Mouse (Mus musculus): ENCODE data around the gene Olfr411. TPM values are rescaled to one million over a fixed set of nuclear protein-coding genes. Genes with fewer than 3 reads are reported as not detected.

Olfr411 gene
- polyA plus RNA-seq, 1 experiment from 2014 or later, result not detected

GRCm38 (mm10) chr11:74337931-74338330 is 14.5 kb downstream of the Olfr411 start, which contains the start of gene Olfr410:
Olfr410 (minus strand) TSS chr11:74338031.
- no peaks in the 10 kb centered on the region for H3K4me1 ChIP-seq
- H3K36me3 ChIP-seq (replicated peaks), result no peaks in the 10 kb centered on the region
- no peaks in the 10 kb centered on the region for H3K27me3 ChIP-seq (replicated peaks; ENCODE audit: low read depth, poor library complexity, severe bottlenecking)
- 80% methylated on average over 6 of the region's 6 CpGs for WGBS
- no peaks in the 10 kb centered on the region for H3K9me3 ChIP-seq
- H3K4me3 ChIP-seq, result no peak within 1 kb of the TSS
- no peak for DNase-seq (ENCODE audit: low spot score)
- H3K27ac ChIP-seq (replicated peaks), result no peak within 1 kb of the TSS

DNA sequence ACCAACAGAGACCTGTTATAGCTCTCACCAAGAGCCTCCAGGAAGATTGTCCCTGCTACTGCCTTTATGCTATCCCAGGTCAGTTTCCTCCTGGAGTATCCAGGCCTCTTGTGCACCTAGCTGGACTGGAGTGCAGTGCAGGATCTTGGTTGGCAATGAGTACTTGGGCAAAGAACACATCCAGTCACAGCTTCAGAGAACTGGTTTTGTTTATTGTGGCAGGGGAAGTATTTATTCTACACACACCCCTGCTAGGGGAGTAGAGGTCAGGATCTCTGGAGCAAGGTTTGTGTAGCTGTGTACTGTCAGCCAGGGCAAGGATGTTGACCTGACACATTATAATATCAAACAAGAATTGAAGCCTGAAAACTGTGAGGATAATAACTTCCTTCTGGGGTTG is 23.7 kb downstream of the Olfr411 start:
- Histone ChIP-seq H3K4me3 (no peak overlapping the region), H3K27me3 (replicated peaks; ENCODE audit: low read depth, poor library complexity, severe bottlenecking) (no peaks in the 10 kb centered on the region)
- no peak for DNase-seq (ENCODE audit: low spot score)

GRCm38 (mm10) chr11:74326044-74326443 is 26.4 kb downstream of the Olfr411 start:
- Histone ChIP-seq H3K4me3 (no peak overlapping the region), H3K9me3 (peaks cover 8% of the 10 kb centered on the region; the same call in 1 of the 2 replicates), H3K4me1 (no peaks in the 10 kb centered on the region), H3K27me3 (replicated peaks; ENCODE audit: low read depth, poor library complexity, severe bottlenecking) (no peaks in the 10 kb centered on the region), H3K36me3 (replicated peaks) (no peaks in the 10 kb centered on the region), H3K27ac (replicated peaks) (no peak overlapping the region)
- 79% methylated on average over 2 of the region's 2 CpGs for WGBS
- DNase-seq (ENCODE audit: low spot score), result no peak

More for the DNA sequence above, 23.7 kb downstream of the Olfr411 start:
- no peaks in the 10 kb centered on the region for H3K4me1 ChIP-seq
- no peaks in the 10 kb centered on the region for H3K9me3 ChIP-seq
- no peak overlapping the region for H3K27ac ChIP-seq (replicated peaks)
- H3K36me3 ChIP-seq (replicated peaks), result no peaks in the 10 kb centered on the region

Other genes with a start within 250 kb of the Olfr411 start
- gene Olfr401, start 238.9 kb downstream of the Olfr411 start, polyA plus RNA-seq (2016; fragmentation: Nextera tagmentation; extraction: Ambion mirVana), result not detected in 2 replicates
- not detected in 2 replicates for gene Olfr402, start 199.1 kb downstream of the Olfr411 start, polyA plus RNA-seq (2016; fragmentation: Nextera tagmentation; extraction: Ambion mirVana)
- gene Olfr403, start 166.4 kb downstream of the Olfr411 start, polyA plus RNA-seq (2016; fragmentation: Nextera tagmentation; extraction: Ambion mirVana), result not detected in 2 replicates
- gene Olfr43, start 141.3 kb downstream of the Olfr411 start, polyA plus RNA-seq (2016; fragmentation: Nextera tagmentation; extraction: Ambion mirVana), result not detected in 2 replicates
- not detected in 2 replicates for gene Olfr406, start 92.8 kb downstream of the Olfr411 start, polyA plus RNA-seq (2016; fragmentation: Nextera tagmentation; extraction: Ambion mirVana)
- not detected in 2 replicates for gene Olfr59, start 68.9 kb downstream of the Olfr411 start, polyA plus RNA-seq (2016; fragmentation: Nextera tagmentation; extraction: Ambion mirVana)
- not detected in 2 replicates for gene Olfr410, start 14.6 kb downstream of the Olfr411 start, polyA plus RNA-seq (2016; fragmentation: Nextera tagmentation; extraction: Ambion mirVana)
- gene Olfr412, start 9.4 kb upstream of the Olfr411 start, polyA plus RNA-seq (2016; fragmentation: Nextera tagmentation; extraction: Ambion mirVana), result not detected in 2 replicates

Data from embryonic facial prominence, embryonic 10.5 days (tissue).